Mouse (Mus musculus): ENCODE measurements at regions not wholly inside any gene's neighbourhood (a gene's known extent, or its start where the extent isn't known, plus 50 kb on each side); places are given as distances from the start of the nearest gene placed in this dataset.

DNA sequence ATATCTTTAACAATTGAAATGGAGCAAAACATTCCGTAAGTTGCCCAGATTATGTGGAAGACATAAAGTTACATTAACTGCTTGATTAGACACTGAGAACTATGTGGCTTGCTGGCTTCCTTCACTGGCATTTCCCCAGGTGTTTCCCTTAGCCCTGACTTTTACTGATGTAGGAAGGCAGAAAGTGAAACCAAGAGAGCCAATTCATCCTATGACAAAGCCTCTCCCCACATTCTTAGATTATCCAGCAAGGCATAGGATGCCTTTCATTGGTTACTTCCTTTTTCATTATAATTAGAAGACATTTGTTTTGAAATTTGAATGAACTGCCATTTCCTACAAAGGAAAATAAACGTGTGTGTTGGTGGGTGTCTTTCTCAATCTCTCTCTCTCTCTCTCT is 72.1 kb downstream of the Cdc42ep3 start:
- Histone ChIP-seq H3K27me3 (replicated peaks) (no peaks in the 10 kb centered on the region), H3K27ac (ENCODE audit: insufficient read depth, low read depth) (no peak overlapping the region), H3K9me3 (replicated peaks; ENCODE audit: low read length) (no peaks in the 10 kb centered on the region), H3K9ac (ENCODE audit: insufficient read depth, low read depth) (no peak overlapping the region), H3K79me2 (replicated peaks; ENCODE audit: control insufficient read depth, extremely low read depth, insufficient read depth, poor library complexity, severe bottlenecking) (no peaks in the 10 kb centered on the region), H3K4me1 (ENCODE audit: control insufficient read depth in 1 of 2, insufficient read depth in 2 of 2) (peaks cover 0 to 18% of the 10 kb centered on the region in 2 experiments; a peak in 2 of 4 replicates), H3K4me2 (ENCODE audit: insufficient read depth, low read depth, poor library complexity, severe bottlenecking) (peak overlapping the region; percentile 62; the same call in 1 of the 2 replicates), H3K4me3 (replicated peaks in 1 of 3; ENCODE audit: low read depth in 2 of 3, low read length in 2 of 3, poor library complexity in 1 of 3) (no peak overlapping the region), H3K36me3 (replicated peaks in 1 of 2; ENCODE audit: control insufficient read depth in 1 of 2, insufficient read depth in 1 of 2, low read length in 1 of 2) (no peaks in the 10 kb centered on the region)
- dilution Hi-C loops (cut with MboI; ENCODE audit: extremely low pct_ligation_motif_present, extremely low pct_unique_long_range_greater_than_20kb, low sequenced_read_pairs), result no loop called here
- TF ChIP-seq EP300 (IDR thresholded peaks at IDR 0.05; ENCODE audit: low read length) (peak; percentile 48), USF1 (IDR thresholded peaks at IDR 0.05; ENCODE audit: low read depth, low read length) (no peak)
- peak; percentile 23 for DNase-seq (ENCODE audit: extremely low read depth)
- in situ Hi-C loops (cut with MboI; ENCODE audit: low pct_ligation_motif_present, low pct_unique_long_range_greater_than_20kb, low sequenced_read_pairs), result no loop called here

GRCm38 (mm10) chr17:79273551-79273950 is 81.3 kb downstream of the Cdc42ep3 start:
- no peak for DNase-seq (ENCODE audit: extremely low read depth)
- H3K9me3 ChIP-seq (replicated peaks; ENCODE audit: low read length), result no peaks in the 10 kb centered on the region
- no peak overlapping the region for H3K27ac ChIP-seq (ENCODE audit: insufficient read depth, low read depth)
- no peaks in the 10 kb centered on the region for H3K4me1 ChIP-seq (ENCODE audit: control insufficient read depth in 1 of 2, insufficient read depth in 2 of 2)
- no peak overlapping the region for H3K4me3 ChIP-seq (replicated peaks in 1 of 3; ENCODE audit: low read depth in 2 of 3, low read length in 2 of 3, poor library complexity in 1 of 3)
- dilution Hi-C loops (cut with MboI; ENCODE audit: extremely low pct_ligation_motif_present, extremely low pct_unique_long_range_greater_than_20kb, low sequenced_read_pairs) (no loop called here), in situ Hi-C loops (cut with MboI; ENCODE audit: low pct_ligation_motif_present, low pct_unique_long_range_greater_than_20kb, low sequenced_read_pairs) (no loop called here)
- H3K27me3 ChIP-seq (replicated peaks), result no peaks in the 10 kb centered on the region
- TF ChIP-seq CHD2 (IDR thresholded peaks at IDR 0.05; ENCODE audit: low read length) (no peak), KAT2A (IDR thresholded peaks at IDR 0.05; ENCODE audit: insufficient replicate concordance, low read length) (no peak), RAD21 (IDR thresholded peaks at IDR 0.05; ENCODE audit: low read depth, low read length) (no peak), MAFK (IDR thresholded peaks at IDR 0.05; ENCODE audit: insufficient replicate concordance, low read length) (no peak), MAX (IDR thresholded peaks at IDR 0.05; ENCODE audit: low read length) (no peak), CHD1 (IDR thresholded peaks at IDR 0.05; ENCODE audit: low read depth, low read length) (no peak), POLR2A (IDR thresholded peaks at IDR 0.05; ENCODE audit: low read depth, low read length) (no peak), HCFC1 (IDR thresholded peaks at IDR 0.05; ENCODE audit: low read depth, low read length) (no peak), JUN (IDR thresholded peaks at IDR 0.05; ENCODE audit: insufficient read depth, low read depth, low read length) (no peak), NRF1 (IDR thresholded peaks at IDR 0.05; ENCODE audit: low read depth, low read length) (no peak)
- H3K9ac ChIP-seq (ENCODE audit: insufficient read depth, low read depth), result no peak overlapping the region
- no peak overlapping the region for H3K4me2 ChIP-seq (ENCODE audit: insufficient read depth, low read depth, poor library complexity, severe bottlenecking)
- H3K79me2 ChIP-seq (replicated peaks; ENCODE audit: control insufficient read depth, extremely low read depth, insufficient read depth, poor library complexity, severe bottlenecking), result no peaks in the 10 kb centered on the region
- no peaks in the 10 kb centered on the region for H3K36me3 ChIP-seq (replicated peaks in 1 of 2; ENCODE audit: control insufficient read depth in 1 of 2, insufficient read depth in 1 of 2, low read length in 1 of 2)

DNA sequence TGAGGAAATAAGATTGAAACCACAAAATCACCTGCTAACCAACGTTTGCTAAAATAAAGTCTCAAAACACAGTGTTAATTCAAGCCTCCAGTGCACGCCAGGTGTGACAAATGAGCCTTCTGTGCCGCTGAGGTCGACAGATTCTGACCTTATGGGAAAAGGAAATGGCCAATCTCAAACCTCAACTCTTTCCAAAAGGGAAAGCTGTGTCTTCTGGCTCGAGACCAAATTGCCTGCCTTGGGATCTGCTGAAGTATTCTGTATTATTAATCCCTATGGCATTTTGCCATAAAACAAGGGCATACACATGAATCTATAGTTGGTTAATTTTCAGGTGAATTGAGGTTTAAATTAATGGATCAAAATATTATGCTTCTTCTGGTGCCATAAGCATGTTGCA is 95.2 kb downstream of the Cdc42ep3 start:
- Histone ChIP-seq H3K9ac (ENCODE audit: insufficient read depth, low read depth) (no peak overlapping the region), H3K9me3 (replicated peaks; ENCODE audit: low read length) (no peaks in the 10 kb centered on the region), H3K4me1 (ENCODE audit: control insufficient read depth in 1 of 2, insufficient read depth in 2 of 2) (no peaks in the 10 kb centered on the region), H3K79me2 (replicated peaks; ENCODE audit: control insufficient read depth, extremely low read depth, insufficient read depth, poor library complexity, severe bottlenecking) (no peaks in the 10 kb centered on the region), H3K4me2 (ENCODE audit: insufficient read depth, low read depth, poor library complexity, severe bottlenecking) (no peak overlapping the region), H3K36me3 (replicated peaks in 1 of 2; ENCODE audit: control insufficient read depth in 1 of 2, insufficient read depth in 1 of 2, low read length in 1 of 2) (no peaks in the 10 kb centered on the region), H3K27ac (ENCODE audit: insufficient read depth, low read depth) (no peak overlapping the region), H3K27me3 (replicated peaks) (no peaks in the 10 kb centered on the region), H3K4me3 (replicated peaks in 1 of 3; ENCODE audit: low read depth in 2 of 3, low read length in 2 of 3, poor library complexity in 1 of 3) (no peak overlapping the region)
- in situ Hi-C loops (cut with MboI; ENCODE audit: low pct_ligation_motif_present, low pct_unique_long_range_greater_than_20kb, low sequenced_read_pairs), result no loop called here
- DNase-seq (ENCODE audit: extremely low read depth), result no peak
- no peak for TF ChIP-seq RCOR1 (conservative IDR thresholded peaks at IDR 0.05; ENCODE audit: low read depth, low read length)
- TF ChIP-seq UBTF (IDR thresholded peaks at IDR 0.05; ENCODE audit: low read depth, low read length), result no peak
- TF ChIP-seq POLR2AphosphoS2 (IDR thresholded peaks at IDR 0.05; ENCODE audit: low read depth, low read length), result no peak
- TF ChIP-seq HCFC1 (IDR thresholded peaks at IDR 0.05; ENCODE audit: low read depth, low read length), result no peak
- TF ChIP-seq CTCF (conservative IDR thresholded peaks at IDR 0.05 in 1 of 2, IDR thresholded peaks at IDR 0.05 in 1 of 2; ENCODE audit: low read depth in 2 of 2, low read length in 2 of 2), result no peak
- dilution Hi-C loops (cut with MboI; ENCODE audit: extremely low pct_ligation_motif_present, extremely low pct_unique_long_range_greater_than_20kb, low sequenced_read_pairs), result no loop called here
